Mouse (Mus musculus) kidney, adult 2 months (tissue): ENCODE data around the gene Eif1ad.

Source experiments
- CTCF ChIP-seq: fragments of 200-500 bp; conservative IDR thresholded peaks from 2 replicates; pipeline ENCODE4 v1.5.1; 2011; ENCODE audit warnings: low read depth, mild to moderate bottlenecking, control low read depth, low read length, moderate library complexity, mixed read lengths; ENCODE audit not compliant: insufficient read depth, insufficient read length
- POLR2A ChIP-seq: fragments of 200-500 bp; IDR thresholded peaks from one replicate; pipeline ENCODE4 v1.6.1; 2011; ENCODE audit warnings: low read depth, low read length, control low read depth

DNA sequence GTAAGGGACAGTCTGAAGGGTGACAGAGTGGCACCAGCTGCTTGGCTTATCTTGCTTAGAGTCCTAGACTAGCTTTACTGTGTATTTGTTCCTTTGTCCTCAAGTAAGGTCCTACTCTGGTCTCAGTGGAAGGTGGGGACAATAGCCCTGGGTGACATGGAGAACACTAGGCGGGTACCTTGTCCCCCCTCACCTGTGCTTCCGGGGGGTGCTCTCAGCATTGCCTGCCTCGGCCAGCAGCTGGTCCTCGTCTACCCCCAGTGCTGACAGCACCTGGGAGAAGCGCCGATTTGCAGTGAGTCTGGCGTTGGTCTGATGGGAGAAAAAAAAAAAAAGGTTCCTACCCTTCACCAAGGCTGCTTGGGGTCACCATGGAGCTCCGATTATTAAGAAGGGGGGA is 23.9 kb downstream of the Eif1ad start:
- TF ChIP-seq POLR2A (no peak), CTCF (no peak)
